Mouse (Mus musculus) hematopoietic stem cell, adult 5-6 weeks (primary cell): ENCODE results near the gene Orc3. TPM values are rescaled to one million over a fixed set of nuclear protein-coding genes. Genes with fewer than 3 reads are reported as not detected.
"Not testable (repeated sequence)": the region's sequence is repeated elsewhere in the genome, so short reads cannot be mapped to it uniquely, and the experiment has no call there.

Experiments used
- ATAC-seq, 2 experiments: fragments of 125-278 bp in 1 of 2; replicated peaks in 1 of 2; 2 replicates each; pipeline ENCODE4 v1.8.0; 2016 to 2017; ENCODE audit warnings: inconsistent platforms in 2 of 2, mild to moderate bottlenecking in 2 of 2, moderate number of reproducible peaks in 2 of 2, low read depth in 1 of 2, moderate TSS enrichment in 1 of 2; ENCODE audit not compliant: low FRiP score in 2 of 2, poor library complexity in 2 of 2, severe bottlenecking in 2 of 2, insufficient read depth in 1 of 2, low TSS enrichment in 1 of 2
- total RNA-seq: library from RNA; stranded (forward); fragments of 172-1452, 232-1000 nt; gene quantifications from 2 replicates; pipeline ENCODE4 v1.2.3, GENCODE M21; 2017

The Orc3 gene
- total RNA-seq, 1 experiment from 2014 or later: 107 TPM

GRCm38 (mm10) chr4:34606658-34607057, 8.1 kb downstream of the Orc3 start:
- ATAC-seq: no peak

GRCm38 (mm10) chr4:34603123-34603522, 11.6 kb downstream of the Orc3 start:
- no peak for ATAC-seq

- ATAC-seq: no peak
Observed at GRCm38 (mm10) chr4:34584871-34585607, 29.7 kb downstream of the Orc3 start.

GRCm38 (mm10) chr4:34583427-34583826, 31.3 kb downstream of the Orc3 start:
- no peak for ATAC-seq

- no peak for ATAC-seq
Observed at GRCm38 (mm10) chr4:34582476-34582875, 32.3 kb downstream of the Orc3 start.

GRCm38 (mm10) chr4:34581990-34582389, 32.8 kb downstream of the Orc3 start:
- ATAC-seq: no peak

GRCm38 (mm10) chr4:34581489-34581888, 33.3 kb downstream of the Orc3 start:
- ATAC-seq: not testable (repeated sequence)

GRCm38 (mm10) chr4:34579215-34579614, 35.5 kb downstream of the Orc3 start:
- ATAC-seq: no peak

GRCm38 (mm10) chr4:34577028-34577427, 37.7 kb downstream of the Orc3 start:
- peak; percentile 37 to 39; a peak in 2 of 4 replicates for ATAC-seq

GRCm38 (mm10) chr4:34572876-34573275, 41.9 kb downstream of the Orc3 start:
- ATAC-seq: no peak

GRCm38 (mm10) chr4:34566226-34566625, 48.5 kb downstream of the Orc3 start:
- no peak for ATAC-seq

- ATAC-seq: peak; percentile 58 to 62; a peak in 2 of 4 replicates
Observed at GRCm38 (mm10) chr4:34560971-34561370, 53.8 kb downstream of the Orc3 start.

GRCm38 (mm10) chr4:34556183-34556582, 58.6 kb downstream of the Orc3 start:
- no peak for ATAC-seq

- ATAC-seq: no peak
Observed at GRCm38 (mm10) chr4:34555604-34556003, 59.1 kb downstream of the Orc3 start.

GRCm38 (mm10) chr4:34554596-34554995, 60.1 kb downstream of the Orc3 start:
- no peak for ATAC-seq

GRCm38 (mm10) chr4:34551966-34552365, 62.8 kb downstream of the Orc3 start:
- no peak for ATAC-seq

GRCm38 (mm10) chr4:34551098-34551809, 63.5 kb downstream of the Orc3 start:
- ATAC-seq: peak; percentile 75

- ATAC-seq: no peak
Observed at GRCm38 (mm10) chr4:34550748-34551097, 64.0 kb downstream of the Orc3 start, which contains the start of gene Akirin2. Akirin2 (plus strand) TSS chr4:34550937.
